In the genomic region with DNA sequence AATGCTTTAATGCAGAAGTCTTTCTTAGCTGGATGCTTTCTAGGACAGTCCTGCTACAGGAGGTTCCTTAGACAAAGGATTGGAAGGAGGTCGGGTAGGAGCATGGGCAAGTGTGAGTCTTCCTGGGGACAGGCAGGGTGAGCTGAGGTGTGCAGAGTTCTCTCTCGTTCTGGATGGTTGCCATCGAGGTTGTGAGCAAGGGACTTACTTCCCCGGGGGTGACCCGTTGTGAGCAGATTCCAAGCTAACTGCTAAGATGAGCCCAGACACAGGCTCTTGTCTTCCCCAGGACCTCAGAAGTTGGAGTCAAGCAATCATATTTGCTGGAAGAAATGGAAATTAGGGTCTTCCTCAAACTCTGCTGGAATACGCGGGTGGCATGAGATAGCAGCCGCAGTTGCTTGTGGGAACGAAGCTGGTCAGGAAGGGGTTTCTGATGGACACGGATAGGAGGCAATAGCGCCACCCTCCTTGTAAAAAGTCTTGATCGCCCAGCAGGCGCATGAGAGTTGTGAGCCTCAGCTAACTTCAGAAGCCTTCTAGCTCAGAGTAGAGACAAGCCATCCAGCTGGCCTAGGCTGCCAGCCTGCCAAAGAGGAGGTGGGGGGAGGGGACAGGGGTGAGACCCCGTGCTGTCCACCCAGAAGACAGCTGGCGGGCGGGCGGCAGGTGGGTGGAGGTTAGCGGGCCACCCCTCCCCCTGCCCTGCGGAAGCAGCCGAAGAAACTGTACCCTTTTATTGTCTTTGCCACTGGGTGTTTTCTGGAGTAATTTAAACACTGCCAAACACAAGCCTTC, we compare ENCODE assay signal across 8 mouse cellular contexts. TPM values are rescaled to one million over a fixed set of nuclear protein-coding genes. Genes with fewer than 3 reads are reported as not detected.
DNase-seq lines count a peak whose midpoint lies in the region; ATAC-seq lines count a peak whose summit lies in the region.

No protein-coding gene starts in this region.

- intact Hi-C loops in left cerebral cortex, postnatal 25 days (cut with DNase I): no loop called here

- H3K9me3 ChIP-seq in forebrain, embryonic 14.5 days (replicated peaks; ENCODE audit: control insufficient read depth, low read length): no peaks in the 10 kb centered on the region
- no peaks in the 10 kb centered on the region for H3K9me3 ChIP-seq in megakaryocyte, embryonic 14.5 days

- peak; percentile 70 for ATAC-seq in forebrain, embryonic 14.5 days

- H3K4me1 ChIP-seq in forebrain, embryonic 14.5 days (ENCODE audit: control insufficient read depth, insufficient read depth, low read length): peaks cover 20% of the 10 kb centered on the region
- peaks cover 62% of the 10 kb centered on the region for H3K4me1 ChIP-seq in megakaryocyte, embryonic 14.5 days

- H3K4me3 ChIP-seq in forebrain, embryonic 14.5 days (ENCODE audit: low read depth, low read length): peak overlapping the region; percentile 26
- H3K4me3 ChIP-seq in megakaryocyte, embryonic 14.5 days (replicated peaks): peak overlapping the region; percentile 92

- peak overlapping the region; percentile 62 for H3K4me2 ChIP-seq in forebrain, embryonic 14.5 days (ENCODE audit: low read length)

- 4% methylated on average over 20 of the region's 20 CpGs for WGBS in forebrain, embryonic 14.5 days

- peak; percentile 78 for DNase-seq in MEL-GATA-1-ER (ENCODE audit: extremely low read depth, low read depth)
- DNase-seq in c-Kit-negative CD71-positive TER-119-positive erythroid progenitor cells, embryonic 14.5 days (ENCODE audit: low read depth, low spot score): peak; percentile 70
- DNase-seq in forebrain, embryonic 14.5 days (ENCODE audit: low spot score): peak; percentile 70
- peak; percentile 64 for DNase-seq in heart, postnatal 4 days
- peak; percentile 26 to 36 for DNase-seq in left cerebral cortex, postnatal 25 days (ENCODE audit: low spot score in 2 of 2)
- peak; percentile 36 for DNase-seq in right cerebral cortex, postnatal 25 days
- DNase-seq in natural killer cell, adult 2 months (ENCODE audit: low spot score in 2 of 2): no peak

- no peaks in the 10 kb centered on the region for H3K36me3 ChIP-seq in forebrain, embryonic 14.5 days (ENCODE audit: control insufficient read depth, insufficient read depth, low read length)
- no peaks in the 10 kb centered on the region for H3K36me3 ChIP-seq in megakaryocyte, embryonic 14.5 days (replicated peaks; ENCODE audit: low read length)

- H3K27ac ChIP-seq in forebrain, embryonic 14.5 days (ENCODE audit: low read depth, low read length): no peak overlapping the region; the same call in 1 of the 2 replicates

- peak overlapping the region; percentile 52; the same call in 1 of the 2 replicates for H3K9ac ChIP-seq in forebrain, embryonic 14.5 days (ENCODE audit: low read length)

- no peaks in the 10 kb centered on the region for H3K27me3 ChIP-seq in forebrain, embryonic 14.5 days (replicated peaks; ENCODE audit: control insufficient read depth, insufficient read depth, low read length)
- H3K27me3 ChIP-seq in megakaryocyte, embryonic 14.5 days (replicated peaks): no peaks in the 10 kb centered on the region

RNA-seq across cellular contexts. Expression of a gene that starts 44.3 kb away (rescaled TPM):
- polyA plus RNA-seq in forebrain, embryonic 14.5 days (2014; fragmentation: Nextera tagmentation; extraction: Ambion mirVana): 38.0 and 38.5 TPM in 2 replicates
- total RNA-seq in heart, postnatal 4 days (2021): 100 to 1,000 TPM; 137 to 138 TPM
- 100 to 1,000 TPM; 106 to 119 TPM for total RNA-seq in left cerebral cortex, postnatal 25 days (2021)
- polyA plus RNA-seq in megakaryocyte, embryonic 14.5 days (2012; ENCODE audit: insufficient read depth, low replicate concordance): 11.4 and 14.3 TPM in 2 replicates

Comparison
In these comparisons a context has a peak if more than half of its experiments do, and no peak if none do; other contexts are left out.
1. DNase-seq: peak in MEL-GATA-1-ER (single experiment), c-Kit-negative CD71-positive TER-119-positive erythroid progenitor cells, embryonic 14.5 days (single experiment), forebrain, embryonic 14.5 days (single experiment), heart, postnatal 4 days (single experiment), left cerebral cortex, postnatal 25 days (2 of 2) and right cerebral cortex, postnatal 25 days (single experiment); none in natural killer cell, adult 2 months (0 of 2).